Mouse (Mus musculus): ENCODE measurements around the gene Mtf1.

Mtf1 gene

DNA sequence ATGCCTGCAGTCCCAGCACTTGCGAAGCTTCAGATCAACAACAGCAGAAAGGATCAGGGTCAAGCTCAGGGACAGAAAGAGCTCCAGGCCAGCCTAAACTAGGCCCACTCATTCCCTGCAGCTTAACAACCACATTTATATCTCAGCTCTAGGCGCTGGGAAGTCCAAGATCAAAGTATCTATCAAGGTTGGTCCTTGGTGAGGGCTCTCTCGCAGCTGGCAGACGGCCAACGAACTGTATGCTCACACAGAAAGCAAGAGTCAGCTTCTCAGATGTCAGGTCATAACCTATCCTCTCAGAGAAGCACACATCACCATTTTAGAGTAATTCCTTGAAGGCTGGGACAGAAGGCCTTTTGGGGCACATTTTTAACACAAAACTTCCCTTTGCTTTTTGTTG is 56.5 kb downstream of the Mtf1 start:
- H3K36me3 ChIP-seq (ENCODE audit: control insufficient read depth, insufficient read depth, low read length, poor library complexity, severe bottlenecking): peaks cover 4% of the 10 kb centered on the region
- no peak for DNase-seq (ENCODE audit: low read depth, low spot score)
- peaks cover 3% of the 10 kb centered on the region for H3K27me3 ChIP-seq (ENCODE audit: control insufficient read depth, insufficient read depth, low read length, poor library complexity, severe bottlenecking)

DNA sequence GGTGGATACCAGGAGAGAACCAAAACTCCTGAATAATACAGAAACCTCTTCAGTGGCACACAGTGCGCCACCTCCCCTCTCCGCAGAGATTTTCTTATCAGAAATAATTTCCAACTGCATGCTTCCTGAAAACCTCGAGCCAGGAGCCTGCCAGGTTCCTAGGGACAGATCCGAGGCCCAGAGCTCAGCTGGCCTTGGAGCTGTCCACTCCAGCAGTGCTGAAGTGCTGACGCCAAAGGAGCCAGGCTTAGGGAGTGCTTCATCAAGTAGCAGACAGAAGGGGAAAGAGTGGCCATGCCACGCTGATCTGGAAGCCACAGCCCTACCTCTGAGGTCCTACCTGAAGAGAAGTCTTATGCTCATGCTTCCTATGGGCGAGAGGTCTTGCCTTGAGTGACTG is 58.5 kb downstream of the Mtf1 start:
- DNase-seq (ENCODE audit: low read depth, low spot score): peak; percentile 35
- H3K27me3 ChIP-seq (ENCODE audit: control insufficient read depth, insufficient read depth, low read length, poor library complexity, severe bottlenecking): peaks cover 3% of the 10 kb centered on the region
- 0 out of 2 replicates have a peak, but pooled peaks cover 1% of the 10 kb centered on the region for H3K36me3 ChIP-seq (ENCODE audit: control insufficient read depth, insufficient read depth, low read length, poor library complexity, severe bottlenecking)

DNA sequence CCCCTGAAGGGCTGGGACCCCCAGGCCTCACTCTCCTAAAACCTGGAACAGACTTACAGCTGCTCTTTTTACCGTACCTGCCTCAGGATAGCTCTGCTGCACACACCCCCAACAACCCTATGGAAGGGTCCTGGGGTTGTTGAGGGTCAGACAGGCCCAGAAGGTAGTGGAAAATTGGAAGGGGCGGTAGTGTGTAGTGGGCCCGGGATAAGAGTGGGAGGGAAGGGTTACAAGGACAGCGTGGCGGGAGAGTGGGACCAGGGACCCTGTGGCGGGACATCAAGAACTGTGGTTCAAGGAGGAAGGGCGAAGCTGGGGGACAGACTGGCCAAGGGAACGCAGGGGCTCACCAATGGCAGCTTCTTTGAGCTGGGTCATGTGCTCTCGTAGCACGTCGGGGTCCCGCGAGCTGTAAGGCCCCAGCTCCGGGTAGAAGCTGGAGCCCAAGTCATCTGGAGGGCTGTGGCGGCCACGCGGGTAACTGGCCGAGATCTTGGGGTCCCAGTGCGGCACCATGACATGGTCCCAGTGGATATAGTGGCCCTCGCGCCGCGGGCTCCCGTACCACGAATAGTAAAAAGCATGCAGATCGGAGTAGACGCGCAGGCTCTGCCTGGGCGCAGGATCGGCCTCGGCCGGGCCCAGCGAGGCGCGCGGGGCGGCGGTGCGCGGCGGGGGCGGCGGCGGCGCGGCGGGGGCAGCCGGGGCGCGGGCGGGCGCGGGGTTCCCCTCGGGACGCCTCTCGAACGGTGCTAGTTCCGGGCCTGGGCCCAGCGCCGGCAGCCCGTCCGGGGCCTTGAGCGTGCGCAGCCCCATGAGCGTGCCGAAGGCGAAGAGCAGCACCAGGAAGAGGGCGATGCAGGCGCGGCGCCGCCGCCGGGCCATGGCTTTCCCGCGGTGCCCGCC is 59.6 kb downstream of the Mtf1 start, which contains the start of gene Maneal:
Gene Maneal, minus strand, starts transcription at position 889 of the 906 bp plus-strand sequence.
- no peaks in the 10 kb centered on the region for H3K36me3 ChIP-seq (ENCODE audit: control insufficient read depth, insufficient read depth, low read length, poor library complexity, severe bottlenecking)
- peaks cover 3% of the 10 kb centered on the region for H3K27me3 ChIP-seq (ENCODE audit: control insufficient read depth, insufficient read depth, low read length, poor library complexity, severe bottlenecking)
- no peak for DNase-seq (ENCODE audit: low read depth, low spot score)

DNA sequence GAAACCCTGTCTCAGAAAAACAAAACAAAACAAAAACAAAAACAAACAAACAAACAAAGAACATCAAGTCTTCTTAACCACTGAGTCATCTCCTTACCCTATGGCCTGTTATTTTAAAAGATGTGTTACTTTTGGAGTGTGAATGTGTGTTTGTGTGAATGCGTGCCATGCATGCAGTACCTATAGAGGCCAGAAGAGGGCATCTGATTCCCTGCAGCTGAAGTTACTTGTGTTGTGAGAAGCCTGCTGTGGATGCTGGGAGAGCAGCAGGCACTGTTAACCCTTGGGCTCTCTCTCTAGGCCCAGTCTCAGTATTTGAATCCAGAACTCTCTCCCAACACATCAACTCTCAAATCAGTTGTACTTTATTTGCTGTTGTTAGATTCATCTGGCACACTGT is 70.8 kb downstream of the Mtf1 start:
- DNase-seq (ENCODE audit: low read depth, low spot score): no peak
- Histone ChIP-seq H3K36me3 (ENCODE audit: control insufficient read depth, insufficient read depth, low read length, poor library complexity, severe bottlenecking) (no peaks in the 10 kb centered on the region), H3K27me3 (ENCODE audit: control insufficient read depth, insufficient read depth, low read length, poor library complexity, severe bottlenecking) (no peaks in the 10 kb centered on the region)

DNA sequence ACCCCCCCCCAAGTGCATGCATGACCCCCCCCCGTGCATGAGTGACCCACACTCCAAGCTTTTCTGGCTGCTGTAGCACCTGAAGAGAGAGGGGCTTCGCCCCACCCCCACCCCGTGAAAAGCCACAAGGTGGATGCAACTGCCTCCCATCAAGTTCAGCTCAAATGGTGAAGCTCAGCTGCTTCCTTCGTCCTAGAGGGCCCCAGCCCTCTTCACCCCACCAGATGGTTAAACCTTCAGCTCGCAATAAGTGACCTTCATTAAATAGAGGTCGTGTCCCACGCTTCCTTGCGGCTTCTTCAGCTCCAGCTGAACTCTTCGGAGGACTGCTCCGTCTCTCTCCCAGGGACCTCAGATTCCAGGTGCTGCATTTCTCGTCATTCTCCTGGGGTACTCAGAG is 78.7 kb downstream of the Mtf1 start, which contains the start of gene Epha10:
Gene Epha10, plus strand, starts transcription at position 301 of the 400 bp plus-strand sequence.
- Histone ChIP-seq H3K36me3 (ENCODE audit: control insufficient read depth, insufficient read depth, low read length, poor library complexity, severe bottlenecking) (no peaks in the 10 kb centered on the region), H3K27me3 (ENCODE audit: control insufficient read depth, insufficient read depth, low read length, poor library complexity, severe bottlenecking) (no peaks in the 10 kb centered on the region; the same call in 1 of the 2 replicates)
- DNase-seq (ENCODE audit: low read depth, low spot score): no peak

DNA sequence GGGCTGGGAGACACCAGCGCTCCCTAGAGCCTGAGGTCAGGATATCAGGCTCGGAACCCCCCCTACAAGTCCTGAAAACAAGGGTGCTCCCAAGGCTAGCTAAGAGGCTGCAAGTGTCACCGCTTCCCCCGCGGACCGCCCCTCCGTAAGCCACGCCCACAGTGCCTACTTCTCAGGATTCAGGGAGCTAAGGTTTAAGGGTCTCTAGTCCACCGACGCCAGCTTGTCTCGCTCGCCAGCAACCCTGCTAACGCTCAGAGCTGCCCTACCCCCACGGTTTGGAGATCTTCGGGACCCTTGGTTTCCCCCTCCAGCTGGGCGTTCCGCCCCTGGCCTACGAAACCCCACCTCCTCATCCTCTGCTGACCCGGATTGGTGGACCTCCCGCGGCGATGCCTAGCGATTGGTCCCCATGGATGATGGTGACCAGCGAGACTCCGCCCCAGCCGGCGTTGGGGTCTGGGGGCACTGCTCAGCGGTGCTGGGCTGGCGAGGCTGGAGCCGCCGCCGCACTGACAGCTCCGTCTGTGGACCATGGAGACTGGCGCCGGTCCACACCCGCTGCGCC is 79.5 kb downstream of the Mtf1 start:
- DNase-seq (ENCODE audit: low read depth, low spot score): no peak
- H3K36me3 ChIP-seq (ENCODE audit: control insufficient read depth, insufficient read depth, low read length, poor library complexity, severe bottlenecking): no peaks in the 10 kb centered on the region
- H3K27me3 ChIP-seq (ENCODE audit: control insufficient read depth, insufficient read depth, low read length, poor library complexity, severe bottlenecking): no peaks in the 10 kb centered on the region; the same call in 1 of the 2 replicates

DNA sequence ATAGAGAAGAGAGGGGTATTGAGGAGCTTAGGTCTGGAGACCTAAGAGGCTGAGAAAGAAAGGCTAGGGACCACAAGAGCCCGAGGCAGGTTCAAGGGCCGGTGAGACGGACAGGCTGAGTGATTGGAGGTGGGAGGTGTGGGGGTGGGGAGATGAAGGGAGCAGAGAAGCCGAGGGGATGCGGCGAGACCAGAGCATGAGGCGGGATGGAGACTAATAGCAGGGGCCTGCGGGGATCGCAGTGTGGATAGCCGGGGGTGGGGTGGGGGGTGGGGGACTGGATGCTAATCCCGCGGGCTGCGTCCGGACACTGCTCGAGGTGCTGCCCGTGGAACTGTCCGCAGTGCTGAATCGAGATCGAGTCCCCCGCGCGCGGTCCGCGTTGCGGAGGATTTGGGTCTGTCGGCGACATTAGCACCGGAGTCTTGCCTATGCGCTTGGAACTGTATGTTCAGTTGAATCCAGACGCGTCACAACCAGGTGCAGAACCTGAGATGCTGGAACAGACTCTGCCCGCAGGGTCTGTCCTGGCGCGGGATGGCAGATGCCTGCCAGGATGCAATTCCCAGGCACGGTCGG is 80.3 kb downstream of the Mtf1 start:
- H3K36me3 ChIP-seq (ENCODE audit: control insufficient read depth, insufficient read depth, low read length, poor library complexity, severe bottlenecking): no peaks in the 10 kb centered on the region
- H3K27me3 ChIP-seq (ENCODE audit: control insufficient read depth, insufficient read depth, low read length, poor library complexity, severe bottlenecking): no peaks in the 10 kb centered on the region; the same call in 1 of the 2 replicates
- DNase-seq (ENCODE audit: low read depth, low spot score): no peak

DNA sequence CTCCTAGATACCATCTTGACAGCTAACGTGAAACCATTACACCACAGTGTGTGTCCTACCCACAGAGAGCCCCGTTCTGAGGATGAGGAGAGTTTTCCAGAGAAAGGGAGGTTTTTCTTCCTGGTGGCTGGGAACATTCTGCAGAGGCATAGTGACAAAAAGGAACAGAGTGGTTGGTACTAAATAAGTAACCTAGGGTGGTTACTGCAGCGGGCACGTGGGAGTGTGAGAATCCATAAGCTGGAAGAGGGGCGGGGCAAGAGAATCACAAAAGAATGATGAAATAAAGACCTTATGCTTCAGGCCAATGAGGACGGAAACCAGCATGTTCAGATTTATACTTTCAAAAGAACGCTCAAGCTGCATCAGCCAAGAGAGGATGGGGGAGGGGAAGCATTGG is 86.8 kb downstream of the Mtf1 start:
- no peaks in the 10 kb centered on the region for H3K27me3 ChIP-seq (ENCODE audit: control insufficient read depth, insufficient read depth, low read length, poor library complexity, severe bottlenecking)
- no peak for DNase-seq (ENCODE audit: low read depth, low spot score)
- H3K36me3 ChIP-seq (ENCODE audit: control insufficient read depth, insufficient read depth, low read length, poor library complexity, severe bottlenecking): no peaks in the 10 kb centered on the region

DNA sequence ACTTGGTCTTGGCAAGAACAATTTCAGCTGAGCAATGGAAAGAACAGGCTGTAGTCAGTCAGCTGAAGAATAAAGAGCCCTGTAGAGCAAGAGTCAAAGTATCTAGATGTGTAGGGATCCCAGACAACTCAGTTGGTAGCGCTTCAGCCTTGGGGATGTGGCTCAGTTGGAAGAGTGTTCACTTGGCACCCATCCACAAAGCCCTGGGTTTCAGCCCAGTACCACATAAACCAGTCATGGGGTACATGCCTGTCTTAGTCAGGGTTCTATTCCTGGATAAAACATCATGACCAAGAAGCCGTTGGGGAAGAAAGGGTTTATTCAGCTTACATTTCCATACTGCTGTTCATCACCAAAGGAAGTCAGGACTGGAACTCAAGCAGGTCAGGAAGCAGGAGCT is 88.0 kb downstream of the Mtf1 start:
- Histone ChIP-seq H3K27me3 (ENCODE audit: control insufficient read depth, insufficient read depth, low read length, poor library complexity, severe bottlenecking) (no peaks in the 10 kb centered on the region), H3K36me3 (ENCODE audit: control insufficient read depth, insufficient read depth, low read length, poor library complexity, severe bottlenecking) (no peaks in the 10 kb centered on the region)
- no peak for DNase-seq (ENCODE audit: low read depth, low spot score)

DNA sequence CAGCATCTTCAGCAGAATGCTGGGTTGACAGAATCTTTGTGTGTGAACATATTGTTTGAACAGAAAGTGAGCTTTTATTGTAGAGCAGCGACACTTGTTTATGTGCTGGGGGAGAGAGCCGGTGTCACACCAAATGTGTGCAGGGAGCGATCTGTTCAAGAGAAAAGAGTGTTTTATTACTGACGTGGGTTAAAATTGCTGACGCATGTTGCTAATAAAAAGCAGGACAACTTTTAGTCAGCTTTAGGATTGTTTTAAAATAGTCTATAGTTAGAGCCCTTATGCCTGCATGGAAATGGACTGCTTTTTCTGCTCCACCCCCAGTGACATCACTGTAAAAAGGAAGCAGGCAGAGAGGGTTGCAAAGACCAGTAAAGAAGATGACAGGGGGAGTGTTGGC is 88.9 kb downstream of the Mtf1 start:
- DNase-seq (ENCODE audit: low read depth, low spot score): no peak
- Histone ChIP-seq H3K36me3 (ENCODE audit: control insufficient read depth, insufficient read depth, low read length, poor library complexity, severe bottlenecking) (no peaks in the 10 kb centered on the region), H3K27me3 (ENCODE audit: control insufficient read depth, insufficient read depth, low read length, poor library complexity, severe bottlenecking) (no peaks in the 10 kb centered on the region; the same call in 1 of the 2 replicates)

DNA sequence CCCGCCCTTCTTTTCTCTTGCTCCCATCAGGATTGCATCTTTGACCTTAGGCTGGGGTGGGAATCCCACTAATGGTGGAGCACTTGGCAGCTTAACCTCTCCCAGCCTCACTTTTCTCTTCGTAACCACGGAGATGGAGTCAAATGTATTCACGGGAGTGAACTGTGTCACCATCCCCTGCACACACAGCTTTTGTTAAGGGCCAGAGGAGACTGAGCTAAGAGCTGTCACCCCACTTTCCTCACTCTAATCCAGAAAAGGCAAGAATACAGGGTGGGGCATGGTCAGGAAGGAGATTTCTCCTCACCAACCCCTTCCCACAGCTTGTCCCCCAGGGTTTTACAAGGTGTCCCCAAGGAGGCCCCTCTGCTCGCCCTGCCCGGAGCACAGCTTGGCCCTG is 91.9 kb downstream of the Mtf1 start:
- no peak for DNase-seq (ENCODE audit: low read depth, low spot score)
- Histone ChIP-seq H3K27me3 (ENCODE audit: control insufficient read depth, insufficient read depth, low read length, poor library complexity, severe bottlenecking) (no peaks in the 10 kb centered on the region; the same call in 1 of the 2 replicates), H3K36me3 (ENCODE audit: control insufficient read depth, insufficient read depth, low read length, poor library complexity, severe bottlenecking) (no peaks in the 10 kb centered on the region)

DNA sequence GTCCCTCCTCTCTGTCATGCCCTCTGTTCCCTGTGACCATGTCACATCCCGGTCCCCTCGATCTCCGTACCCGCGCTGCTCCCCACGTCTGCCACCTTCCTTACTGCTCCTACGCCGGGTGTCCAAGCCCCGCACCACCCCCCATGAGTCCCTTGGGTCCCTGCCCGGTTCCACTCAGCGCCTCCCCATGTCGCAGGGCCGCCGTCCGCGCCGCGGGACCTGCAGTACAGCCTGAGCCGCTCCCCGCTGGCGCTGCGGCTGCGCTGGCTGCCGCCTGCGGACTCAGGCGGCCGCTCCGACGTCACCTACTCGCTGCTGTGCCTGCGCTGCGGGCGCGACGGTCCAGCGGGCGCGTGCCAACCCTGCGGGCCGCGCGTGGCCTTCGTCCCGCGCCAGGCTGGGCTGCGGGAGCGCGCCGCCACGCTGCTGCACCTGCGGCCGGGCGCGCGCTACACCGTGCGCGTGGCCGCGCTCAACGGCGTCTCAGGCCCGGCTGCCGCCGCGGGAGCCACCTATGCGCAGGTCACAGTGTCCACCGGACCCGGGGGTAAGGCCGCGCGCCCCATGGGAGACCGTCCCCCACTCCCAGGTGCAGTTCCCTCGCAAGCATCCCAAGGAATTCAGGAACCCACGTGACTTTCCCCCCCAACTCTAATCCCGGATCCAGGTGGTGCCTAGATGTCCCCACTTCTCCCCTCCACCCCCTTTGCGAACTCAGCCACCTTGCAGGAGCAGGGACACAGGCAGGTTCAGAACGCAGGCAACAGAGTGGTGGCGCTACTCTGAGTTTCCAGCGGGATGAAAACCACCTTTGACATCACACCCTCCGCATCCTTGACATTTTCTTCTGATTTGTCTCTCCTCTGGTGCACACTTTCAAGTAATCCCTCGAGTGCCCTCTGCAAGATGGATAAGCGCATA is 92.9 kb downstream of the Mtf1 start:
- Histone ChIP-seq H3K36me3 (ENCODE audit: control insufficient read depth, insufficient read depth, low read length, poor library complexity, severe bottlenecking) (no peaks in the 10 kb centered on the region), H3K27me3 (ENCODE audit: control insufficient read depth, insufficient read depth, low read length, poor library complexity, severe bottlenecking) (no peaks in the 10 kb centered on the region; the same call in 1 of the 2 replicates)
- no peak for DNase-seq (ENCODE audit: low read depth, low spot score)

DNA sequence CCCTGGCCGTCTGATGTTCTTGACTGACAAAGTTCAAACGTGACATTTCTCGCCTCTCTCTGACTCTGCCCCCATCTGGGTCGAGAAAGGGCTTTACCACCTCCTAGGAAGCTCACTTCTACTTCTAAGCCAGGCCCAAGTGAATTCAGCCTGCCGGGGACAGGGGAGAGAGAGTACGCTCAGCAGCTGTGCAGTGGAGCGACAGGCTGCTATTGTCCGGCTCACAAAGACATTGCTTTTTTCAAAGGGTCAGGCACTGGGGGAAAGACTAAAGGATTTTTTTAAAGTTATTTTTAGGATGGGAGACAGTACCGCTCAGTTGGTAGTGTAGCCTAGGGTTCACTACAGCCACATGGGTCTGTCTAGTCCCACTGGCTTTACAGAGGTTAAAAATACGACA is 96.5 kb downstream of the Mtf1 start:
- H3K36me3 ChIP-seq (ENCODE audit: control insufficient read depth, insufficient read depth, low read length, poor library complexity, severe bottlenecking): no peaks in the 10 kb centered on the region
- H3K27me3 ChIP-seq (ENCODE audit: control insufficient read depth, insufficient read depth, low read length, poor library complexity, severe bottlenecking): no peaks in the 10 kb centered on the region; the same call in 1 of the 2 replicates
- DNase-seq (ENCODE audit: low read depth, low spot score): no peak
